Mouse (Mus musculus): ENCODE measurements around the gene Dcaf12. TPM values are rescaled to one million over a fixed set of nuclear protein-coding genes. Genes with fewer than 3 reads are reported as not detected.

Dcaf12 gene
- polyA plus RNA-seq, 1 experiment = 84.7 TPM

DNA sequence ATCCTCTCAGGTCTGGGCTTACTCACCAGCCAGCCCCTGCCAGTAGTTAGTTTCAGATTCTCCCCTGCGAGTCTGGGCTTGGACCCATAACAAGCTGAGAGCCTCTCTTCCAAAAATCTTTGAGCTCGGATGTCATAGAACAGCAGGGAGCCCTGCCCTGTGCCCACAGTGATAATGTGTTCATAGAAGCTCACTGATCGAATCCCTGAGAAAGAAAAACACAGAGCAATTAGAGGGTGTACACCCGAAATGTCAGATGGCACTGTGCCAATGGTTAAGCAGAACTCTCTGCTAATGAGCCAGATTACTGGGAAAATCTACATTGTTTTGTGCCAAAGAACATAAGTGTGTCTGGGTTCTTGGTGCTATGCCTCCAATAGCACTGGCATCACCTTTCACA lies 20.8 kb downstream of the Dcaf12 start:
- H3K4me3 ChIP-seq (ENCODE audit: control insufficient read depth, low read depth, low read length) = no peak overlapping the region
- H3K27me3 ChIP-seq (ENCODE audit: control insufficient read depth, insufficient read depth, low read length) = no peaks in the 10 kb centered on the region
- no peaks in the 10 kb centered on the region for H3K4me1 ChIP-seq (ENCODE audit: control insufficient read depth, insufficient read depth, low read length)
- TF ChIP-seq CTCF (IDR thresholded peaks at IDR 0.05; ENCODE audit: control insufficient read depth, insufficient read depth, insufficient replicate concordance, low read depth, low read length) (no peak), POLR2A (IDR thresholded peaks at IDR 0.05; ENCODE audit: control insufficient read depth, low read depth, low read length) (no peak)
- H3K36me3 ChIP-seq (ENCODE audit: control insufficient read depth, insufficient read depth, low read length) = peaks cover 3% of the 10 kb centered on the region
- no peak overlapping the region for H3K27ac ChIP-seq (ENCODE audit: control insufficient read depth, insufficient read depth, low read depth, low read length)

DNA sequence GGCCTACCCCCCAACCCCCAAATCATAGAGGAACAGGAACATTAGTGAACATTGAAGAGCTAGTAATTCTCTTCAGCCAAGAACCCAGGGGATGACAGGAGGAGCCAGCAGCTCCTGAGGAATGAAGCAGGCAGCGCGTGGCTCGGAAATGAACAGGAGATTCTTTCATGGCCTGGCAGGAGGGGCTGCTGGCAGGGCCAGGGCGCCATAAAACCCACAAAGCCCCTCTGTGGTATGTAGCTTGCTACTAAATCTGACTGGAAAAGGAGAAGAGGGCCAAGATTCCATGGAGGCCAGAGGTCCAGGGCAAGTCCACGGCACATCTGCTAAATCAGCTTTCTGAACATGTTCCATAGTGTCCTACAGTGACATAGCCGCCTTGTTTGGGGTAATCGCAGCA lies 24.9 kb downstream of the Dcaf12 start:
- no peak for TF ChIP-seq POLR2A (IDR thresholded peaks at IDR 0.05; ENCODE audit: control insufficient read depth, low read depth, low read length)
- TF ChIP-seq CTCF (IDR thresholded peaks at IDR 0.05; ENCODE audit: control insufficient read depth, insufficient read depth, insufficient replicate concordance, low read depth, low read length) = no peak
- Histone ChIP-seq H3K27ac (ENCODE audit: control insufficient read depth, insufficient read depth, low read depth, low read length) (no peak overlapping the region), H3K36me3 (ENCODE audit: control insufficient read depth, insufficient read depth, low read length) (no peaks in the 10 kb centered on the region; the same call in 1 of the 2 replicates), H3K27me3 (ENCODE audit: control insufficient read depth, insufficient read depth, low read length) (no peaks in the 10 kb centered on the region), H3K4me1 (ENCODE audit: control insufficient read depth, insufficient read depth, low read length) (no peaks in the 10 kb centered on the region), H3K4me3 (ENCODE audit: control insufficient read depth, low read depth, low read length) (no peak overlapping the region)

DNA sequence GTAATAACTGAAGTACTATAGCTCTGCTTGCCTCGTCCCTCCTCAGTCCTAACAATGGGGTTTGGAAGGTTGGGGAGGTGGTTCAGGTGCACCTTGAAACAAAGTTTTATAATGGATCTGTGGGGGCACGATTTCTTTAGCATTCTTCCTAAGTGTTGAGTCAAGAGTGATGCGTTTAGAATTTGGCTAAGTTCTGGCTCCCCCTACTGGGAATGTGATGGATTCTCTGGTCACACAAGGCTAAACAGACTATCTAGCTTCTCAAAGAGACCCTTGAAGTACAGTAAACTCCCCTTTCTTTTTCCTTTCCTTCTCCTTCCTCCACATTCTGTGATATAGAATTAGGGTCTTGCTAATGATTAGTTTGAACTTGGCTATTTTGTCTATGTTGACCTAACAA lies 28.3 kb downstream of the Dcaf12 start:
- H3K36me3 ChIP-seq (ENCODE audit: control insufficient read depth, insufficient read depth, low read length) = no peaks in the 10 kb centered on the region
- TF ChIP-seq CTCF (IDR thresholded peaks at IDR 0.05; ENCODE audit: control insufficient read depth, insufficient read depth, insufficient replicate concordance, low read depth, low read length) (peak; percentile 4; the same call in 1 of the 2 replicates), POLR2A (IDR thresholded peaks at IDR 0.05; ENCODE audit: control insufficient read depth, low read depth, low read length) (no peak)
- no peaks in the 10 kb centered on the region for H3K4me1 ChIP-seq (ENCODE audit: control insufficient read depth, insufficient read depth, low read length)
- no peak overlapping the region for H3K27ac ChIP-seq (ENCODE audit: control insufficient read depth, insufficient read depth, low read depth, low read length)
- H3K27me3 ChIP-seq (ENCODE audit: control insufficient read depth, insufficient read depth, low read length) = no peaks in the 10 kb centered on the region
- no peak overlapping the region for H3K4me3 ChIP-seq (ENCODE audit: control insufficient read depth, low read depth, low read length)

DNA sequence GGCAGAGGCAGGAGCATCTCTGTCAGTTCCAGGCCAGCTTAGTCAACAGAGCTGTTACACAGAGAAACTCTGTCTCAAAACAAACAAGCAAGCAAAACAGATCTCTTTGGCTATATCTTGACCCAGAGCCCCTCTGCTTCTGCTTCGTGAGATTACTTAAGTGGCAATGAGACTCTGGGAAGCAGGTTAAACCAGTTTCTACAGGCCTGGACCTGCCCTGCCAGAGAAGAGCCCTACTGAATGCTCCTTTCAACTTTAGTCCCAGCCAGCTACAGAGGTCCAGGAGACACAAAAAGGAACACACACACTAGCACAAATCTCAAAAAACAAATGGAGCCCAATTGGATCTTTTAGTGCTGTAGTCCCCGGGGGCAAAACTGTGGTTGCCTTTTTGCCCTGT lies 30.6 kb downstream of the Dcaf12 start:
- no peaks in the 10 kb centered on the region for H3K36me3 ChIP-seq (ENCODE audit: control insufficient read depth, insufficient read depth, low read length)
- H3K4me1 ChIP-seq (ENCODE audit: control insufficient read depth, insufficient read depth, low read length) = no peaks in the 10 kb centered on the region
- TF ChIP-seq POLR2A (IDR thresholded peaks at IDR 0.05; ENCODE audit: control insufficient read depth, low read depth, low read length) = no peak
- TF ChIP-seq CTCF (IDR thresholded peaks at IDR 0.05; ENCODE audit: control insufficient read depth, insufficient read depth, insufficient replicate concordance, low read depth, low read length) = no peak
- H3K27ac ChIP-seq (ENCODE audit: control insufficient read depth, insufficient read depth, low read depth, low read length) = no peak overlapping the region
- no peaks in the 10 kb centered on the region for H3K27me3 ChIP-seq (ENCODE audit: control insufficient read depth, insufficient read depth, low read length)
- no peak overlapping the region for H3K4me3 ChIP-seq (ENCODE audit: control insufficient read depth, low read depth, low read length)

DNA sequence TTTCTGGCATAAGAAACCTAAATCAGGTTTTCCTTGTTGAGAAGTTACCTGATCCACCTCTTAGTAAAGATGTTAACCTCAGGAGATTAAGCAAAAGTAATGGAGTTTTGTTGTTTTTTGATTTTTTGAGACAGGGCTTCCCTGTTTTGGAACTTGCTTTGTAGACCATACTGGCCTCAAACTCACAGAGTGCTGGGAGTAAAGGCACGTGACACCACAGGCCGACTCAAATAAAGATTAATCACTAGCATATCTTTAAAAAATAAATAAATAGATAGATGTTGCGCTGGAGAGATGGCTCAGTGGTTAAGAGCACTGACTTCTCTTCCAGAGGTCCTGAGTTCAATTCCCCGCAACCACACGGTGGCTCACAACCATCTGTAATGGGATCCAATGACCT lies 38.8 kb downstream of the Dcaf12 start:
- no peaks in the 10 kb centered on the region for H3K36me3 ChIP-seq (ENCODE audit: control insufficient read depth, insufficient read depth, low read length)
- H3K27me3 ChIP-seq (ENCODE audit: control insufficient read depth, insufficient read depth, low read length) = no peaks in the 10 kb centered on the region
- H3K27ac ChIP-seq (ENCODE audit: control insufficient read depth, insufficient read depth, low read depth, low read length) = peak overlapping the region; percentile 98
- H3K4me1 ChIP-seq (ENCODE audit: control insufficient read depth, insufficient read depth, low read length) = no peaks in the 10 kb centered on the region; the same call in 1 of the 2 replicates
- H3K4me3 ChIP-seq (ENCODE audit: control insufficient read depth, low read depth, low read length) = peak overlapping the region; percentile 97; the same call in 1 of the 2 replicates
- no peak for TF ChIP-seq POLR2A (IDR thresholded peaks at IDR 0.05; ENCODE audit: control insufficient read depth, low read depth, low read length)
- no peak for TF ChIP-seq CTCF (IDR thresholded peaks at IDR 0.05; ENCODE audit: control insufficient read depth, insufficient read depth, insufficient replicate concordance, low read depth, low read length)

DNA sequence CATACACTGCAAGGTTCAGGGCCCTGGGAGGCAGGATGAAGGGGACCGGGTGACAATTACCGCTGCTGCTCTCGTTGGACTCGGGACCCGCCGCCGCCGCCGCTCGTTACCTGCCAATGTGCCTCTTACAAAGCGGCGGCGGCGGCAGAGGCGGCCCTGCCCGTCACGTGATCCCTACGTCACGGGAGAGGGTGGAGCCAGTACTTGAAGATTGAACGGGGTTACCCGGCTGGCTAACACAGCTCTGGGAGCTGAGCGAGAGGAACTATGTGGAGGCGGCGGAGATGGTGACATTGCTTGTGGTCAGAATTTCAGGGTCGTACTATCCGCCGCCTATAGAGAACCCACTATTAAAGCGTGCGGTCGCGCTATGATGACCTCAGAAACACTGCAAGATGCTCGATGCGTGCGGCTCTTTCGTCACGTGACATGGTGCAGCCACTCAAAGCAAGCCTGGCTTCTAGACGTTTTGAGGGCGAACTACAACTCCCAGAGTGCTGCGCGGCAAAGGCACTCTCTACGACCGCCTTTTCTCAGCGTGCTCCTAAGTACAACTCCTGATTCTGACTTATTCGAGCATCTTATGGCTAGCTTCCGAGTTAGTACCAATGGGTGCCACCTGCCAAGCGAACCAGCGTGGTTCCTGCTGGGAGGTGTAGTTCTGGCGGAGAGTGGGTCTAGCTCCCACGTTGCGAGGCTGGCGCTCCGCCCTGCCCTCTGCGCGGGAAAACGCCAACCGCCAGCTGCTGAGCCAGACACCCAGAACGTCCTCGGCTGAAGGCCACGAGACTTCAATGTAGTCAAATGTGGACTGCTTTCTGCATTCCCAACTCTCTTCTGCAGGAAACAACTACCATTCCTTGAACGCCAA lies 39.5 kb downstream of the Dcaf12 start, which contains the start of gene Ubap2:
TSS of gene Ubap2 (minus strand) at position 165 of the 871 bp plus-strand sequence.
- Histone ChIP-seq H3K27me3 (ENCODE audit: control insufficient read depth, insufficient read depth, low read length) (no peaks in the 10 kb centered on the region), H3K4me3 (ENCODE audit: control insufficient read depth, low read depth, low read length) (peak within 1 kb of the TSS; percentile 97), H3K27ac (ENCODE audit: control insufficient read depth, insufficient read depth, low read depth, low read length) (peak within 1 kb of the TSS; percentile 98), H3K36me3 (ENCODE audit: control insufficient read depth, insufficient read depth, low read length) (no peaks in the 10 kb centered on the region), H3K4me1 (ENCODE audit: control insufficient read depth, insufficient read depth, low read length) (no peaks in the 10 kb centered on the region; the same call in 1 of the 2 replicates)
- TF ChIP-seq CTCF (IDR thresholded peaks at IDR 0.05; ENCODE audit: control insufficient read depth, insufficient read depth, insufficient replicate concordance, low read depth, low read length) (peak; percentile 13; the same call in 1 of the 2 replicates), POLR2A (IDR thresholded peaks at IDR 0.05; ENCODE audit: control insufficient read depth, low read depth, low read length) (peak; percentile 83)

DNA sequence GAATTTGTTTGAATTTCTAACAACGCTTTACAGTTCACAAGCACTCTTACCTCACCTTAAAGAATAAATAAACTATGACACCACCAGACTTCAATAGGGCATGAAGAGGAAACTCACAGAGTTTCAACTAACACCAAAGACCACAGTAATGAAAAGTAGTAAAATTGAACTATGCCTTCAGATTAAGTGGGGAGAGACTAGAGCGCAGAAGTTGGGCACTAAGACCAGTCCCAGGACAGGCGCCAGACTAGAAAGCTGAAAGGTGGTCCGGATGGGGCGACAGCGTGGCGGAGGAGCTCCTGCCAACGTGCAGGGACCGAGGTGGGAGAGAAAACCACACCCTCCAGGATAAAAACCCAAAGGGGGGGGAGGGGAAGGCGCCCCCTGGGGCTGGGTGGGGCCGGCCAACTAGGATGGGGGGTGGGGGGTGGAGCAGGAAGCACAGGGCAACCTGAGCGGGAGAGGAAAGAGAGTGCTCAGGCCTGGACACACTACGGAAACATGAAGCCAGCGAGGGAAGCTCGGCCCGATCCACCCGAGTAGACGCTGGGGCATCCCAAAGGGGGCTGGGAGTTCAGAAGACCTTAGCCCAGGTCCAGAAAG lies 40.2 kb downstream of the Dcaf12 start:
- H3K4me3 ChIP-seq (ENCODE audit: control insufficient read depth, low read depth, low read length) = peak overlapping the region; percentile 97
- H3K27ac ChIP-seq (ENCODE audit: control insufficient read depth, insufficient read depth, low read depth, low read length) = peak overlapping the region; percentile 98
- H3K4me1 ChIP-seq (ENCODE audit: control insufficient read depth, insufficient read depth, low read length) = no peaks in the 10 kb centered on the region; the same call in 1 of the 2 replicates
- no peaks in the 10 kb centered on the region for H3K36me3 ChIP-seq (ENCODE audit: control insufficient read depth, insufficient read depth, low read length)
- no peaks in the 10 kb centered on the region for H3K27me3 ChIP-seq (ENCODE audit: control insufficient read depth, insufficient read depth, low read length)
- no peak for TF ChIP-seq POLR2A (IDR thresholded peaks at IDR 0.05; ENCODE audit: control insufficient read depth, low read depth, low read length)
- TF ChIP-seq CTCF (IDR thresholded peaks at IDR 0.05; ENCODE audit: control insufficient read depth, insufficient read depth, insufficient replicate concordance, low read depth, low read length) = no peak
